26 mouse cellular contexts compared by ENCODE assay signal in genomic region chr5:52435533-52435932, GRCm38 (mm10).
"Had no signal": no experiment of that assay in that cellular context is flagged by ENCODE, and none has a peak within 500 bp of the region (broad histone marks: within the 10 kb centered on the region; RNA-seq: fewer than 3 reads in every experiment).

No protein-coding gene starts in this region.

- H3K9ac ChIP-seq: heart, embryonic 13.5 days; heart, embryonic 15.5 days; hindbrain, embryonic 13.5 days; hindbrain, embryonic 15.5 days; limb, embryonic 12.5 days; liver, embryonic 13.5 days had no signal

- H3K27ac ChIP-seq: gastrocnemius, adult 2 months; heart, adult 2 months; heart, embryonic 13.5 days; heart, embryonic 15.5 days; hindbrain, embryonic 13.5 days; hindbrain, embryonic 15.5 days; hindbrain, postnatal 0 days; layer of hippocampus, adult 2 months; left cerebral cortex, adult 2 months; limb, embryonic 10.5 days; limb, embryonic 12.5 days; liver, embryonic 13.5 days had no signal

- ATAC-seq: hindbrain, postnatal 0 days; intestine, embryonic 16.5 days had no signal

- H3K36me3 ChIP-seq: heart, embryonic 13.5 days; heart, embryonic 15.5 days; hindbrain, embryonic 13.5 days; hindbrain, embryonic 15.5 days; limb, embryonic 10.5 days; limb, embryonic 12.5 days; liver, embryonic 13.5 days had no signal

- DNase-seq: gastrocnemius, adult 2 months; gastrocnemius, postnatal 10 days; gastrocnemius, postnatal 25 days; heart, adult 11 months; heart, adult 2 months; heart, postnatal 14 days; heart, postnatal 36 days; kidney, adult 18-20 months; kidney, adult 8-10 months; kidney, postnatal 10 days; kidney, postnatal 25 days; kidney, postnatal 4 days; liver; liver, embryonic 13.5 days had no signal

- H3K4me1 ChIP-seq: heart, embryonic 13.5 days; heart, embryonic 15.5 days; liver, embryonic 13.5 days had no signal

- H3K4me2 ChIP-seq: heart, embryonic 11.5 days; heart, embryonic 13.5 days; heart, embryonic 15.5 days; hindbrain, embryonic 13.5 days; hindbrain, embryonic 15.5 days; limb, embryonic 12.5 days; liver, embryonic 11.5 days; liver, embryonic 13.5 days had no signal

- H3K4me3 ChIP-seq: gastrocnemius, adult 2 months; heart, adult 2 months; heart, embryonic 13.5 days; heart, embryonic 15.5 days; hindbrain, embryonic 13.5 days; hindbrain, embryonic 15.5 days; layer of hippocampus, adult 2 months; left cerebral cortex, adult 2 months; limb, embryonic 10.5 days; limb, embryonic 12.5 days; liver, embryonic 13.5 days had no signal

- H3K27me3 ChIP-seq: heart, embryonic 13.5 days; heart, embryonic 15.5 days; hindbrain, embryonic 13.5 days; hindbrain, embryonic 15.5 days; limb, embryonic 12.5 days; liver, embryonic 13.5 days had no signal

- H3K9me3 ChIP-seq: heart, embryonic 13.5 days; heart, embryonic 15.5 days; hindbrain, embryonic 13.5 days; hindbrain, embryonic 15.5 days; limb, embryonic 10.5 days; limb, embryonic 12.5 days; liver, embryonic 13.5 days had no signal
